Mouse (Mus musculus): Measurements from ENCODE around the gene Gtf2e1. TPM values are rescaled to one million over a fixed set of nuclear protein-coding genes. Genes with fewer than 3 reads are reported as not detected.
A peak's percentile ranks its signal among the peaks of the same experiment; 100 is the strongest.

Gene Gtf2e1
- total and polyA plus RNA-seq, 2 experiments from 2014 or later = 18.9 to 21.4 TPM

- no peak for TF ChIP-seq CTCF (IDR thresholded peaks at IDR 0.05; ENCODE audit: low read depth)
- WGBS = 88% methylated on average over 4 of the region's 4 CpGs
- no peak for DNase-seq (ENCODE audit: low spot score)
Measured at GRCm38 (mm10) chr16:37580651-37581050, 41.1 kb upstream of the Gtf2e1 start.

GRCm38 (mm10) chr16:37579994-37580393, 40.4 kb upstream of the Gtf2e1 start, which contains the start of gene Hgd:
Gene Hgd (plus strand): TSS chr16:37580153.
- TF ChIP-seq CTCF (IDR thresholded peaks at IDR 0.05; ENCODE audit: low read depth) = no peak
- WGBS = 73% methylated on average over 4 of the region's 4 CpGs

More at GRCm38 (mm10) chr16:37580651-37581050, 41.1 kb upstream of the Gtf2e1 start:
- Histone ChIP-seq H3K4me2 (ENCODE audit: low read depth, low read length) (no peak overlapping the region), H3K4me1 (ENCODE audit: insufficient read depth, low read length) (peaks cover 6% of the 10 kb centered on the region), H3K27me3 (ENCODE audit: insufficient read depth, low read length) (no peaks in the 10 kb centered on the region), H3K4me3 (ENCODE audit: low read length) (no peak overlapping the region), H3K27ac (no peak overlapping the region), H3K36me3 (ENCODE audit: insufficient read depth, low read length) (no peaks in the 10 kb centered on the region), H3K9ac (replicated peaks; ENCODE audit: low read length) (no peak overlapping the region), H3K9me3 (ENCODE audit: low read length) (no peaks in the 10 kb centered on the region)
- no peak for ATAC-seq

GRCm38 (mm10) chr16:37579591-37579990, 40.0 kb upstream of the Gtf2e1 start:
- Histone ChIP-seq H3K9ac (replicated peaks; ENCODE audit: low read length) (no peak overlapping the region), H3K9me3 (ENCODE audit: low read length) (no peaks in the 10 kb centered on the region), H3K4me1 (ENCODE audit: insufficient read depth, low read length) (peaks cover 5% of the 10 kb centered on the region), H3K4me3 (ENCODE audit: low read length) (no peak overlapping the region), H3K4me2 (ENCODE audit: low read depth, low read length) (no peak overlapping the region), H3K27ac (no peak overlapping the region), H3K36me3 (ENCODE audit: insufficient read depth, low read length) (no peaks in the 10 kb centered on the region), H3K27me3 (ENCODE audit: insufficient read depth, low read length) (no peaks in the 10 kb centered on the region)
- WGBS = 83% methylated on average over 1 of the region's 1 CpGs
- ATAC-seq (no peak), DNase-seq (ENCODE audit: low spot score) (no peak)
- no peak for TF ChIP-seq CTCF (IDR thresholded peaks at IDR 0.05; ENCODE audit: low read depth)

More at GRCm38 (mm10) chr16:37579994-37580393, 40.4 kb upstream of the Gtf2e1 start, which contains the start of gene Hgd:
- Histone ChIP-seq H3K9ac (replicated peaks; ENCODE audit: low read length) (no peak within 1 kb of the TSS), H3K4me1 (ENCODE audit: insufficient read depth, low read length) (peaks cover 6% of the 10 kb centered on the region), H3K4me2 (ENCODE audit: low read depth, low read length) (no peak within 1 kb of the TSS), H3K4me3 (ENCODE audit: low read length) (no peak within 1 kb of the TSS), H3K27ac (no peak within 1 kb of the TSS), H3K36me3 (ENCODE audit: insufficient read depth, low read length) (no peaks in the 10 kb centered on the region), H3K27me3 (ENCODE audit: insufficient read depth, low read length) (no peaks in the 10 kb centered on the region), H3K9me3 (ENCODE audit: low read length) (no peaks in the 10 kb centered on the region)
- DNase-seq (ENCODE audit: low spot score) (no peak), ATAC-seq (no peak)

- WGBS = 74% methylated on average over 3 of the region's 3 CpGs
- no peak for TF ChIP-seq CTCF (IDR thresholded peaks at IDR 0.05; ENCODE audit: low read depth)
- DNase-seq (ENCODE audit: low spot score) = no peak
Measured at GRCm38 (mm10) chr16:37575325-37575724, 35.7 kb upstream of the Gtf2e1 start.

GRCm38 (mm10) chr16:37573061-37573460, 33.5 kb upstream of the Gtf2e1 start:
- no peak overlapping the region for H3K4me2 ChIP-seq (ENCODE audit: low read depth, low read length)
- H3K9ac ChIP-seq (replicated peaks; ENCODE audit: low read length) = no peak overlapping the region
- H3K9me3 ChIP-seq (ENCODE audit: low read length) = no peaks in the 10 kb centered on the region
- no peaks in the 10 kb centered on the region for H3K4me1 ChIP-seq (ENCODE audit: insufficient read depth, low read length)
- H3K4me3 ChIP-seq (ENCODE audit: low read length) = no peak overlapping the region
- no peak overlapping the region for H3K27ac ChIP-seq
- peak; percentile 26; the same call in 1 of the 2 replicates for TF ChIP-seq CTCF (IDR thresholded peaks at IDR 0.05; ENCODE audit: low read depth)
- no peaks in the 10 kb centered on the region for H3K27me3 ChIP-seq (ENCODE audit: insufficient read depth, low read length)
- 96% methylated on average over 5 of the region's 5 CpGs for WGBS
- ATAC-seq (no peak), DNase-seq (ENCODE audit: low spot score) (no peak)
- H3K36me3 ChIP-seq (ENCODE audit: insufficient read depth, low read length) = peaks cover 3% of the 10 kb centered on the region; the same call in 1 of the 2 replicates

More at GRCm38 (mm10) chr16:37575325-37575724, 35.7 kb upstream of the Gtf2e1 start:
- H3K27ac ChIP-seq = no peak overlapping the region
- H3K9me3 ChIP-seq (ENCODE audit: low read length) = no peaks in the 10 kb centered on the region
- H3K36me3 ChIP-seq (ENCODE audit: insufficient read depth, low read length) = peaks cover 3% of the 10 kb centered on the region; the same call in 1 of the 2 replicates
- H3K9ac ChIP-seq (replicated peaks; ENCODE audit: low read length) = no peak overlapping the region
- no peaks in the 10 kb centered on the region for H3K4me1 ChIP-seq (ENCODE audit: insufficient read depth, low read length)
- H3K4me2 ChIP-seq (ENCODE audit: low read depth, low read length) = no peak overlapping the region
- no peak overlapping the region for H3K4me3 ChIP-seq (ENCODE audit: low read length)
- no peak for ATAC-seq
- no peaks in the 10 kb centered on the region for H3K27me3 ChIP-seq (ENCODE audit: insufficient read depth, low read length)

GRCm38 (mm10) chr16:37572117-37572754, 32.6 kb upstream of the Gtf2e1 start:
- no peak overlapping the region for H3K4me3 ChIP-seq (ENCODE audit: low read length)
- H3K9me3 ChIP-seq (ENCODE audit: low read length) = no peaks in the 10 kb centered on the region
- ATAC-seq = no peak
- no peaks in the 10 kb centered on the region for H3K4me1 ChIP-seq (ENCODE audit: insufficient read depth, low read length)
- DNase-seq (ENCODE audit: low spot score) = no peak
- H3K9ac ChIP-seq (replicated peaks; ENCODE audit: low read length) = no peak overlapping the region
- no peak for TF ChIP-seq CTCF (IDR thresholded peaks at IDR 0.05; ENCODE audit: low read depth)
- peaks cover 3% of the 10 kb centered on the region; the same call in 1 of the 2 replicates for H3K36me3 ChIP-seq (ENCODE audit: insufficient read depth, low read length)
- H3K27me3 ChIP-seq (ENCODE audit: insufficient read depth, low read length) = no peaks in the 10 kb centered on the region
- no peak overlapping the region for H3K4me2 ChIP-seq (ENCODE audit: low read depth, low read length)
- WGBS = 89% methylated on average over 12 of the region's 12 CpGs
- no peak overlapping the region for H3K27ac ChIP-seq

- H3K27ac ChIP-seq = no peak overlapping the region
- H3K4me1 ChIP-seq (ENCODE audit: insufficient read depth, low read length) = no peaks in the 10 kb centered on the region
Measured at GRCm38 (mm10) chr16:37571554-37571953, 32.0 kb upstream of the Gtf2e1 start.

More at GRCm38 (mm10) chr16:37571554-37571953, 32.0 kb upstream of the Gtf2e1 start:
- no peak for DNase-seq (ENCODE audit: low spot score)
- no peaks in the 10 kb centered on the region for H3K9me3 ChIP-seq (ENCODE audit: low read length)
- no peak overlapping the region for H3K9ac ChIP-seq (replicated peaks; ENCODE audit: low read length)
- no peak overlapping the region for H3K4me3 ChIP-seq (ENCODE audit: low read length)
- H3K36me3 ChIP-seq (ENCODE audit: insufficient read depth, low read length) = peaks cover 3% of the 10 kb centered on the region; the same call in 1 of the 2 replicates
- no peak for TF ChIP-seq CTCF (IDR thresholded peaks at IDR 0.05; ENCODE audit: low read depth)
- no peak overlapping the region for H3K4me2 ChIP-seq (ENCODE audit: low read depth, low read length)
- ATAC-seq = no peak
- no peaks in the 10 kb centered on the region for H3K27me3 ChIP-seq (ENCODE audit: insufficient read depth, low read length)
- WGBS = 79% methylated on average over 3 of the region's 3 CpGs
